Mouse (Mus musculus) hindbrain, embryonic 14.5 days (tissue): ENCODE data around the gene Olfr702. TPM values are rescaled to one million over a fixed set of nuclear protein-coding genes. Genes with fewer than 3 reads are reported as not detected.

ENCODE experiments used
- polyA plus RNA-seq: library from polyadenylated mRNA; unstranded; fragments of >200 nt; fragmentation: Nextera tagmentation; extraction: Ambion mirVana; gene quantifications from 2 replicates; pipeline ENCODE4 v1.2.1, GENCODE M21; 2014

Gene Olfr702
- polyA plus RNA-seq, 1 experiment from 2014 or later: not detected

Other genes starting within 250 kb of the Olfr702 start
- not detected in 2 replicates for gene Olfr693, start 153.3 kb downstream of the Olfr702 start, polyA plus RNA-seq
- not detected in 2 replicates for gene Olfr694, start 142.1 kb downstream of the Olfr702 start, polyA plus RNA-seq
- not detected in 2 replicates for gene Olfr695, start 117.5 kb downstream of the Olfr702 start, polyA plus RNA-seq
- not detected in 2 replicates for gene Olfr697, start 91.5 kb downstream of the Olfr702 start, polyA plus RNA-seq
- gene Olfr698, start 78.5 kb downstream of the Olfr702 start, polyA plus RNA-seq: not detected in 2 replicates
- gene Olfr699, start 40.7 kb downstream of the Olfr702 start, polyA plus RNA-seq: not detected in 2 replicates
- not detected in 2 replicates for gene Olfr700, start 25.1 kb downstream of the Olfr702 start, polyA plus RNA-seq
- not detected in 2 replicates for gene Olfr701, start 19.8 kb downstream of the Olfr702 start, polyA plus RNA-seq
- gene Olfr703, start 9.5 kb upstream of the Olfr702 start, polyA plus RNA-seq: not detected in 2 replicates
- not detected in 2 replicates for gene Olfr704, start 29.3 kb upstream of the Olfr702 start, polyA plus RNA-seq
- not detected in 2 replicates for gene Olfr705, start 43.0 kb upstream of the Olfr702 start, polyA plus RNA-seq
- gene Olfr706, start 54.3 kb upstream of the Olfr702 start, polyA plus RNA-seq: not detected in 2 replicates
- not detected in 2 replicates for gene Olfr707, start 67.3 kb upstream of the Olfr702 start, polyA plus RNA-seq
- not detected in 2 replicates for gene Olfr1532-ps1, start 74.1 kb upstream of the Olfr702 start, polyA plus RNA-seq
- not detected in 2 replicates for gene Olfr709-ps1, start 98.3 kb upstream of the Olfr702 start, polyA plus RNA-seq
- gene Olfr710, start 114.4 kb upstream of the Olfr702 start, polyA plus RNA-seq: not detected in 2 replicates
- gene Olfr6, start 130.0 kb upstream of the Olfr702 start, polyA plus RNA-seq: not detected in 2 replicates
- gene Olfr711, start 141.6 kb upstream of the Olfr702 start, polyA plus RNA-seq: not detected in 2 replicates
- gene Olfr2, start 172.2 kb upstream of the Olfr702 start, polyA plus RNA-seq: not detected in 2 replicates
- gene Olfr713, start 197.3 kb upstream of the Olfr702 start, polyA plus RNA-seq: not detected in 2 replicates
- not detected in 2 replicates for gene Olfr714, start 237.1 kb upstream of the Olfr702 start, polyA plus RNA-seq